Mouse (Mus musculus): Measurements from ENCODE around the gene Snx1. TPM values are rescaled to one million over a fixed set of nuclear protein-coding genes. Genes with fewer than 3 reads are reported as not detected.

Snx1 gene
- polyA plus RNA-seq, 1 experiment from 2014 or later = 111 TPM

GRCm38 (mm10) chr9:66109574-66109973, 16.8 kb downstream of the Snx1 start:
- Histone ChIP-seq H3K4me3 (ENCODE audit: low read depth, low read length) (no peak overlapping the region), H3K9ac (ENCODE audit: low read length) (no peak overlapping the region), H3K4me2 (ENCODE audit: low read length) (no peak overlapping the region), H3K4me1 (ENCODE audit: control insufficient read depth, insufficient read depth, low read length) (no peaks in the 10 kb centered on the region), H3K27ac (ENCODE audit: low read depth, low read length) (no peak overlapping the region), H3K36me3 (ENCODE audit: control insufficient read depth, insufficient read depth, low read length) (peaks cover 51% of the 10 kb centered on the region), H3K27me3 (replicated peaks; ENCODE audit: control insufficient read depth, insufficient read depth, low read length) (no peaks in the 10 kb centered on the region), H3K9me3 (replicated peaks; ENCODE audit: control insufficient read depth, low read length) (no peaks in the 10 kb centered on the region)
- ATAC-seq = no peak
- 95% methylated on average over 1 of the region's 1 CpGs for WGBS
- DNase-seq (ENCODE audit: low spot score) = no peak

- ATAC-seq = no peak
- WGBS = 91% methylated on average over 8 of the region's 8 CpGs
- peaks cover 83% of the 10 kb centered on the region for H3K36me3 ChIP-seq (ENCODE audit: control insufficient read depth, insufficient read depth, low read length)
Measured at GRCm38 (mm10) chr9:66105168-66105567, 21.2 kb downstream of the Snx1 start.

GRCm38 (mm10) chr9:66104601-66105000, 21.8 kb downstream of the Snx1 start:
- H3K9me3 ChIP-seq (replicated peaks; ENCODE audit: control insufficient read depth, low read length) = no peaks in the 10 kb centered on the region
- no peaks in the 10 kb centered on the region for H3K27me3 ChIP-seq (replicated peaks; ENCODE audit: control insufficient read depth, insufficient read depth, low read length)
- DNase-seq (ENCODE audit: low spot score) (no peak), ATAC-seq (no peak)
- 95% methylated on average over 4 of the region's 4 CpGs for WGBS
- no peak overlapping the region for H3K4me2 ChIP-seq (ENCODE audit: low read length)
- H3K27ac ChIP-seq (ENCODE audit: low read depth, low read length) = no peak overlapping the region
- peaks cover 87% of the 10 kb centered on the region for H3K36me3 ChIP-seq (ENCODE audit: control insufficient read depth, insufficient read depth, low read length)
- no peaks in the 10 kb centered on the region for H3K4me1 ChIP-seq (ENCODE audit: control insufficient read depth, insufficient read depth, low read length)
- H3K9ac ChIP-seq (ENCODE audit: low read length) = no peak overlapping the region
- no peak overlapping the region for H3K4me3 ChIP-seq (ENCODE audit: low read depth, low read length)

More at GRCm38 (mm10) chr9:66105168-66105567, 21.2 kb downstream of the Snx1 start:
- Histone ChIP-seq H3K4me1 (ENCODE audit: control insufficient read depth, insufficient read depth, low read length) (no peaks in the 10 kb centered on the region), H3K4me3 (ENCODE audit: low read depth, low read length) (no peak overlapping the region), H3K27me3 (replicated peaks; ENCODE audit: control insufficient read depth, insufficient read depth, low read length) (no peaks in the 10 kb centered on the region), H3K27ac (ENCODE audit: low read depth, low read length) (no peak overlapping the region), H3K9ac (ENCODE audit: low read length) (no peak overlapping the region), H3K9me3 (replicated peaks; ENCODE audit: control insufficient read depth, low read length) (no peaks in the 10 kb centered on the region), H3K4me2 (ENCODE audit: low read length) (no peak overlapping the region)
- no peak for DNase-seq (ENCODE audit: low spot score)

- Histone ChIP-seq H3K9me3 (replicated peaks; ENCODE audit: control insufficient read depth, low read length) (no peaks in the 10 kb centered on the region), H3K27me3 (replicated peaks; ENCODE audit: control insufficient read depth, insufficient read depth, low read length) (no peaks in the 10 kb centered on the region), H3K4me2 (ENCODE audit: low read length) (no peak overlapping the region), H3K27ac (ENCODE audit: low read depth, low read length) (no peak overlapping the region), H3K9ac (ENCODE audit: low read length) (no peak overlapping the region), H3K4me3 (ENCODE audit: low read depth, low read length) (no peak overlapping the region), H3K36me3 (ENCODE audit: control insufficient read depth, insufficient read depth, low read length) (peaks cover 80% of the 10 kb centered on the region), H3K4me1 (ENCODE audit: control insufficient read depth, insufficient read depth, low read length) (no peaks in the 10 kb centered on the region)
- no peak for DNase-seq (ENCODE audit: low spot score)
- no peak for ATAC-seq
- 86% methylated on average over 6 of the region's 6 CpGs for WGBS
Measured at GRCm38 (mm10) chr9:66102668-66103067, 23.7 kb downstream of the Snx1 start.

- Histone ChIP-seq H3K9ac (ENCODE audit: low read length) (no peak overlapping the region), H3K9me3 (replicated peaks; ENCODE audit: control insufficient read depth, low read length) (no peaks in the 10 kb centered on the region), H3K27ac (ENCODE audit: low read depth, low read length) (no peak overlapping the region), H3K4me1 (ENCODE audit: control insufficient read depth, insufficient read depth, low read length) (no peaks in the 10 kb centered on the region), H3K4me3 (ENCODE audit: low read depth, low read length) (no peak overlapping the region), H3K36me3 (ENCODE audit: control insufficient read depth, insufficient read depth, low read length) (peaks cover 80% of the 10 kb centered on the region), H3K4me2 (ENCODE audit: low read length) (no peak overlapping the region), H3K27me3 (replicated peaks; ENCODE audit: control insufficient read depth, insufficient read depth, low read length) (no peaks in the 10 kb centered on the region)
- ATAC-seq (no peak), DNase-seq (ENCODE audit: low spot score) (no peak)
- 85% methylated on average over 8 of the region's 8 CpGs for WGBS
Measured at GRCm38 (mm10) chr9:66101577-66101976, 24.8 kb downstream of the Snx1 start.

- 97% methylated on average over 2 of the region's 2 CpGs for WGBS
- ATAC-seq = no peak
- H3K9ac ChIP-seq (ENCODE audit: low read length) = no peak overlapping the region
- no peak for DNase-seq (ENCODE audit: low spot score)
- no peak overlapping the region for H3K4me3 ChIP-seq (ENCODE audit: low read depth, low read length)
- peaks cover 99% of the 10 kb centered on the region for H3K36me3 ChIP-seq (ENCODE audit: control insufficient read depth, insufficient read depth, low read length)
- no peaks in the 10 kb centered on the region for H3K27me3 ChIP-seq (replicated peaks; ENCODE audit: control insufficient read depth, insufficient read depth, low read length)
- no peaks in the 10 kb centered on the region for H3K9me3 ChIP-seq (replicated peaks; ENCODE audit: control insufficient read depth, low read length)
- no peak overlapping the region for H3K4me2 ChIP-seq (ENCODE audit: low read length)
- no peaks in the 10 kb centered on the region for H3K4me1 ChIP-seq (ENCODE audit: control insufficient read depth, insufficient read depth, low read length)
- no peak overlapping the region for H3K27ac ChIP-seq (ENCODE audit: low read depth, low read length)
Measured at GRCm38 (mm10) chr9:66092664-66093063, 33.7 kb downstream of the Snx1 start.

- H3K4me3 ChIP-seq (ENCODE audit: low read depth, low read length) = no peak overlapping the region
- DNase-seq (ENCODE audit: low spot score) (no peak), ATAC-seq (no peak)
- H3K4me1 ChIP-seq (ENCODE audit: control insufficient read depth, insufficient read depth, low read length) = no peaks in the 10 kb centered on the region
- no peaks in the 10 kb centered on the region for H3K27me3 ChIP-seq (replicated peaks; ENCODE audit: control insufficient read depth, insufficient read depth, low read length)
- 82% methylated on average over 6 of the region's 6 CpGs for WGBS
- H3K4me2 ChIP-seq (ENCODE audit: low read length) = no peak overlapping the region
- no peak overlapping the region for H3K27ac ChIP-seq (ENCODE audit: low read depth, low read length)
- H3K36me3 ChIP-seq (ENCODE audit: control insufficient read depth, insufficient read depth, low read length) = peaks cover 96% of the 10 kb centered on the region
- H3K9me3 ChIP-seq (replicated peaks; ENCODE audit: control insufficient read depth, low read length) = no peaks in the 10 kb centered on the region
- H3K9ac ChIP-seq (ENCODE audit: low read length) = no peak overlapping the region
Measured at GRCm38 (mm10) chr9:66091327-66092231, 34.8 kb downstream of the Snx1 start.

GRCm38 (mm10) chr9:66090593-66091244, 35.7 kb downstream of the Snx1 start:
- H3K4me2 ChIP-seq (ENCODE audit: low read length) = no peak overlapping the region
- H3K36me3 ChIP-seq (ENCODE audit: control insufficient read depth, insufficient read depth, low read length) = peaks cover 93% of the 10 kb centered on the region
- no peak overlapping the region for H3K4me3 ChIP-seq (ENCODE audit: low read depth, low read length)
- DNase-seq (ENCODE audit: low spot score) (no peak), ATAC-seq (no peak)
- WGBS = 88% methylated on average over 13 of the region's 13 CpGs
- H3K27me3 ChIP-seq (replicated peaks; ENCODE audit: control insufficient read depth, insufficient read depth, low read length) = no peaks in the 10 kb centered on the region
- no peak overlapping the region for H3K27ac ChIP-seq (ENCODE audit: low read depth, low read length)
- H3K4me1 ChIP-seq (ENCODE audit: control insufficient read depth, insufficient read depth, low read length) = no peaks in the 10 kb centered on the region
- no peaks in the 10 kb centered on the region for H3K9me3 ChIP-seq (replicated peaks; ENCODE audit: control insufficient read depth, low read length)
- no peak overlapping the region for H3K9ac ChIP-seq (ENCODE audit: low read length)

GRCm38 (mm10) chr9:66088411-66088810, 38.0 kb downstream of the Snx1 start:
- peak; percentile 48 for DNase-seq (ENCODE audit: low spot score)
- peak; percentile 15; the same call in 1 of the 2 replicates for ATAC-seq
- Histone ChIP-seq H3K36me3 (ENCODE audit: control insufficient read depth, insufficient read depth, low read length) (peaks cover 70% of the 10 kb centered on the region), H3K27me3 (replicated peaks; ENCODE audit: control insufficient read depth, insufficient read depth, low read length) (no peaks in the 10 kb centered on the region), H3K4me2 (ENCODE audit: low read length) (no peak overlapping the region), H3K9me3 (replicated peaks; ENCODE audit: control insufficient read depth, low read length) (no peaks in the 10 kb centered on the region), H3K9ac (ENCODE audit: low read length) (no peak overlapping the region), H3K27ac (ENCODE audit: low read depth, low read length) (no peak overlapping the region), H3K4me1 (ENCODE audit: control insufficient read depth, insufficient read depth, low read length) (no peaks in the 10 kb centered on the region), H3K4me3 (ENCODE audit: low read depth, low read length) (no peak overlapping the region)
- WGBS = 59% methylated on average over 4 of the region's 4 CpGs
